Mouse (Mus musculus) E14TG2a.4 (cell line): Measurements from ENCODE around the gene Dleu7.

Experiments used
- H3K27me3 ChIP-seq: 2 replicates; pipeline ENCODE4 v1.6.1; 2014; ENCODE audit warnings: low read length, control low read depth; ENCODE audit not compliant: insufficient read depth
- H3K36me3 ChIP-seq: 2 replicates; pipeline ENCODE4 v1.6.1; 2014; ENCODE audit warnings: low read length, control low read depth; ENCODE audit not compliant: insufficient read depth
- H3K4me1 ChIP-seq: replicated peaks from 2 replicates; pipeline ENCODE4 v1.6.1; 2014; ENCODE audit warnings: low read depth, low read length, control low read depth
- H3K4me3 ChIP-seq: replicated peaks from 2 replicates; pipeline ENCODE4 v1.5.1; 2014; ENCODE audit warnings: mild to moderate bottlenecking, low read length
- H3K9me3 ChIP-seq: 2 replicates; pipeline ENCODE4 v1.6.1; 2014; ENCODE audit warnings: low read length, control low read depth
- CTCF ChIP-seq: conservative IDR thresholded peaks from 2 replicates; pipeline ENCODE4 v1.5.1; 2014; ENCODE audit warnings: low read length
- NANOG ChIP-seq: IDR thresholded peaks from 2 replicates; pipeline ENCODE4 v1.6.1; 2014; ENCODE audit warnings: borderline replicate concordance, low read length, mixed read lengths
- POU5F1 ChIP-seq: IDR thresholded peaks from 2 replicates; pipeline ENCODE4 v1.6.1; 2014; ENCODE audit warnings: low read length, borderline replicate concordance

The Dleu7 gene

GRCm38 (mm10) chr14:62235969-62236368 is 56.9 kb downstream of the Dleu7 start:
- Histone ChIP-seq H3K27me3 (no peaks in the 10 kb centered on the region), H3K36me3 (no peaks in the 10 kb centered on the region), H3K4me1 (peaks cover 3% of the 10 kb centered on the region; the same call in 1 of the 2 replicates), H3K4me3 (no peak overlapping the region), H3K9me3 (no peaks in the 10 kb centered on the region)
- no peak for TF ChIP-seq NANOG

GRCm38 (mm10) chr14:62235214-62235613 is 57.6 kb downstream of the Dleu7 start:
- H3K4me3 ChIP-seq, result no peak overlapping the region
- H3K27me3 ChIP-seq, result no peaks in the 10 kb centered on the region
- H3K36me3 ChIP-seq, result no peaks in the 10 kb centered on the region
- H3K4me1 ChIP-seq, result peaks cover 8% of the 10 kb centered on the region; the same call in 1 of the 2 replicates
- H3K9me3 ChIP-seq, result no peaks in the 10 kb centered on the region
- no peak for TF ChIP-seq CTCF
- TF ChIP-seq NANOG, result no peak
- no peak for TF ChIP-seq POU5F1

- Histone ChIP-seq H3K4me1 (peaks cover 14% of the 10 kb centered on the region; the same call in 1 of the 2 replicates), H3K27me3 (no peaks in the 10 kb centered on the region), H3K4me3 (no peak overlapping the region), H3K36me3 (no peaks in the 10 kb centered on the region), H3K9me3 (no peaks in the 10 kb centered on the region)
- TF ChIP-seq CTCF (no peak), POU5F1 (no peak), NANOG (no peak)
Measured at GRCm38 (mm10) chr14:62230968-62231367, 61.9 kb downstream of the Dleu7 start.

GRCm38 (mm10) chr14:62227101-62227500 is 65.7 kb downstream of the Dleu7 start:
- no peaks in the 10 kb centered on the region for H3K27me3 ChIP-seq
- H3K36me3 ChIP-seq, result no peaks in the 10 kb centered on the region
- peaks cover 21% of the 10 kb centered on the region; the same call in 1 of the 2 replicates for H3K4me1 ChIP-seq
- TF ChIP-seq POU5F1, result no peak
- TF ChIP-seq CTCF, result no peak
- no peak for TF ChIP-seq NANOG
- H3K9me3 ChIP-seq, result no peaks in the 10 kb centered on the region
- H3K4me3 ChIP-seq, result no peak overlapping the region

GRCm38 (mm10) chr14:62226576-62227047 is 66.2 kb downstream of the Dleu7 start:
- H3K4me3 ChIP-seq, result no peak overlapping the region
- no peaks in the 10 kb centered on the region for H3K9me3 ChIP-seq
- TF ChIP-seq POU5F1 (no peak), CTCF (no peak), NANOG (no peak)
- peaks cover 21% of the 10 kb centered on the region; the same call in 1 of the 2 replicates for H3K4me1 ChIP-seq
- no peaks in the 10 kb centered on the region for H3K27me3 ChIP-seq
- no peaks in the 10 kb centered on the region for H3K36me3 ChIP-seq
